Mouse (Mus musculus) forebrain, embryonic 10.5 days (tissue): Measurements from ENCODE around the gene Cdh23. TPM values are rescaled to one million over a fixed set of nuclear protein-coding genes. Genes with fewer than 3 reads are reported as not detected.
"Not testable (repeated sequence)": the region's sequence is repeated elsewhere in the genome, so short reads cannot be mapped to it uniquely, and the experiment has no call there.

ENCODE experiments used
- DNase-seq: peaks from one replicate; pipeline ENCODE4 v3.0.0-alpha.2; 2017; ENCODE audit warnings: low spot score; ENCODE audit errors: extremely low spot score
- H3K27ac ChIP-seq: fragments of 300-500 bp; sonication (generic); 2 replicates; pipeline ENCODE4 v1.5.1; 2016; ENCODE audit warnings: mild to moderate bottlenecking
- H3K27me3 ChIP-seq: fragments of 300-500 bp; sonication (generic); 2 replicates; pipeline ENCODE4 v1.6.1; 2016; ENCODE audit warnings: mild to moderate bottlenecking; ENCODE audit not compliant: poor library complexity, severe bottlenecking
- H3K36me3 ChIP-seq: fragments of 300-500 bp; sonication (generic); replicated peaks from 2 replicates; pipeline ENCODE4 v1.6.1; 2016; ENCODE audit warnings: mild to moderate bottlenecking, moderate library complexity
- H3K4me1 ChIP-seq: fragments of 300-500 bp; sonication (generic); 2 replicates; pipeline ENCODE4 v1.6.1; 2016
- H3K4me3 ChIP-seq: fragments of 300-500 bp; sonication (generic); 2 replicates; pipeline ENCODE4 v1.5.1; 2016; ENCODE audit warnings: mild to moderate bottlenecking, moderate library complexity
- H3K9me3 ChIP-seq: fragments of 300-500 bp; sonication (generic); 2 replicates; pipeline ENCODE4 v1.6.1; 2016; ENCODE audit warnings: mild to moderate bottlenecking, moderate library complexity
- WGBS: fragments of 180-500 bp; shearing (Covaris S2); methylation state at CpG from one replicate; pipeline ENCODE4 v1.1.7; 2016; 5-methylcytosine and 5-hydroxymethylcytosine counted together
- polyA plus RNA-seq: library from polyadenylated mRNA; unstranded; fragments of >200 nt; fragmentation: Nextera tagmentation; extraction: Ambion mirVana; gene quantifications from 2 replicates; pipeline ENCODE4 v1.2.1, GENCODE M21; 2016

The Cdh23 gene
- polyA plus RNA-seq, result 0.27 and 0.32 TPM in 2 replicates

DNA sequence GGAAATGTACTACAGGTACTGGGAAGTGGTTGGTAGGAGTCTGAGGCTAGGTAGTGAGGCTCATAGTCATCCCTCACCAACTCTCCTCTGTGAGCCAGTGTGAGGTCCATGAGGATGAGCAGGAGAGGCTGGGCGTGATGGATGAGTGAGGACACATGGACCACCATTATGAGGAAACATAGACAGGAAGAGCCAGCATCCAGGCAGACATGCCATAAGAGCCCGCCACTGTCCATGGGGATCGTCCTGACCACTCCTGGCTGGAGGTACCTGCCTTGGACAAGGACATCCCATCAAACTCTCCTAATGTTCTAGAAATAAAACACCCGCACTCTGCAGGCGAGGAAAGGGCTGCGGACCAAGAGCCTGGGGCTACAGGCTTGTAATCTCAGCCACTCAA lies at the start of gene Cdh23:
Gene Cdh23 (minus strand): TSS at position 101 of the 400 bp plus-strand sequence.
- Histone ChIP-seq H3K4me1 (0 out of 2 replicates have a peak, but pooled peaks cover 3% of the 10 kb centered on the region), H3K27me3 (peaks cover 26% of the 10 kb centered on the region), H3K36me3 (no peaks in the 10 kb centered on the region), H3K9me3 (no peaks in the 10 kb centered on the region), H3K27ac (no peak within 1 kb of the TSS), H3K4me3 (no peak within 1 kb of the TSS)
- no peak for DNase-seq
- WGBS, result 89% methylated on average over 6 of the region's 6 CpGs

DNA sequence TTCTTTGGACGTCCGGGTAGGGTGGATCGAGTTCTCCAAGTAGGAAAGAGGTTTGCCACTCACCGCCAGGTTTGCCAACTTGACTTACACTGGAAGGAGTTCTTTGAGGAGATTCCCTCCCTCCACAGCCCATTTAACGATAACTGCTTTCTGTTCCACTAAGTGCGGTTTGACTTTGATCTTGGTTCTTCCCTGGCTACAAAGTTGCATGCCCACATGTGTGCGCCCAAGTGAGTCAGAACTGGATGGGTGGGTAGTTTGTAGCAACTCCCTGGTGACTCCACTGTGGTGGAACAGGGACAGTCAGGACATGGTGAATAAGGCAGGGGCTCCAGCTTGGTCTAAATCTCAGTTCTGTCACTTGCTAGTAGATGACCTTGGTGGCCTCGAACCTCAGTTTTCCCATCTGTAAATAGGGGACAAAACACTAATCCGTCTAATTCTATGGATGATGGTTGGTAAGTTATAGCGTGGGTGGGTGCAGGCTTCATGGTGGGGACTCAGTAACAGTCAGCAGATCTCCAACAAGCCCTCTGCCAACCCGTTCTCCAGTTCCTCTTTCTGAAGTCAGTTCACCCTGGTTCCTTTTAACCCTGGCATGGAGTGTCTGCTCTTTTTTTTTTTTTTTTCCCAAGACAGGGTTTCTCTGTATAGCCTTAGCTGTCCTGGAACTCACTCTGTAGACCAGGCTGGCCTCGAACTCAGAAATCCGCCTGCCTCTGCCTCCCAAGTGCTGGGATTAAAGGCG lies 48.4 kb upstream of the Cdh23 start:
- no peak for DNase-seq
- Histone ChIP-seq H3K27ac (no peak overlapping the region), H3K27me3 (no peaks in the 10 kb centered on the region), H3K36me3 (no peaks in the 10 kb centered on the region), H3K9me3 (no peaks in the 10 kb centered on the region), H3K4me3 (no peak overlapping the region), H3K4me1 (peaks cover 4% of the 10 kb centered on the region; the same call in 1 of the 2 replicates)
- 93% methylated on average over 14 of the region's 14 CpGs for whole genome bisulfite sequencing

DNA sequence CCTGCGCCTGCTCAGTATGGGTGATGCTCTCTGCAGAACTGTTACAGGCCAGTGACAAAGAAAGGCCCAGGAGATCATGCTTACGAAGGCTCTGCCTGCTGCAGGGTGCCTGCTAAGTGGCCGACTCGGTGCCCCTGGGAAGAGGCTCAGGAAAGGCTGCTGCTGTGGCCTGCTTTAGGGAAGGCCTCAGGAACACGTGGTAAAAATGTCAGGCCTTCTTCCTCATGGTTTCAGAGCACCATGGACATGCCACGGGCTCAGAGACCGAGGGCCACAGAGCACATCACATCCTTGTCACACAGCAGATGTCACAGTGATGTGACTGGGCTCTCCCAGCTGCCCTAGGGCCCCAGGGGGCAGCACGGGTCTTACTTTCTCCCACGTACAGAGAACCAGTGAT lies 47.4 kb upstream of the Cdh23 start:
- Histone ChIP-seq H3K4me3 (no peak overlapping the region), H3K4me1 (peaks cover 4% of the 10 kb centered on the region; the same call in 1 of the 2 replicates), H3K36me3 (no peaks in the 10 kb centered on the region), H3K27me3 (no peaks in the 10 kb centered on the region), H3K27ac (no peak overlapping the region), H3K9me3 (no peaks in the 10 kb centered on the region)
- 68% methylated on average over 9 of the region's 9 CpGs for WGBS
- DNase-seq, result no peak

DNA sequence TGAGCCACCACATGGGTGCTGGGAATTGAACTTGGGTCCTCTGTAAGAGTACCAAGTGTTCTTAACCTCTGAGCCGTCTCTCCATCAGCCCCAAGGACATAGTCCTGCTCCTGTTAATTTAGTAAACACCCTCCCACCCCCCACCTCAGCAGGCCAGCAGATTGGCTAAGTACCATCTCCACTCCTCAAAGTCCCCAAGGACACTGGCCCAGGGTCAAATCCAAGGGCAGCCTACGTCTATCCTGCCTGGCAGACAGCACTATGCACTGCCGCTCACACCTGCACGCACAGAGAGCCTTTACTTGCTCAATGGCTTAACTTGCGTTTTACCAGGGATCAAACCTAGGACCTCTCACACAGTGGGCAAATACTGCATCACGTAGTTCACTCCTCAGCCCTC lies 46.7 kb upstream of the Cdh23 start:
- Histone ChIP-seq H3K4me3 (no peak overlapping the region), H3K36me3 (no peaks in the 10 kb centered on the region), H3K27me3 (no peaks in the 10 kb centered on the region), H3K9me3 (no peaks in the 10 kb centered on the region), H3K27ac (no peak overlapping the region), H3K4me1 (peaks cover 4% of the 10 kb centered on the region; the same call in 1 of the 2 replicates)
- DNase-seq, result no peak
- 80% methylated on average over 6 of the region's 6 CpGs for WGBS

DNA sequence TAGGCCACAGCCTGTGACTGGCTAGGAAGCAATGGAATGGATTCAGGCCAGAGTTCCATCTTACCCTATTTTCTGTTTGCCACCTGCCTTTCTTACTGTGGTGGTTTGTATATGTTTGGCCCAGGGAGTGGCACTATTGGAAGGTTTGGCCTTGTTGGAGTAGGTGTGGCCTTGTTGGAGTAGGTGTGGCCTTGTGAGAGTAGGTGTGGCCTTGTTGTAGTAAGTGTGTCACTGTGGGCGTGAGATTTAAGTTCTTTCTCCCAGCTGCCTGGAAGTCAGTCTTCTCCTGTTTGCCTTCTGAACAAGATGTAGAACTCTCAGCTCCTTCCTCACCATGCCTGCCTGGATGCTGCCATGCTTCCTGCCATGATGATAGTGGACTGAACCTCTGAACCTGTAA lies 46.0 kb upstream of the Cdh23 start:
- H3K4me1 ChIP-seq, H3K9me3 ChIP-seq, H3K4me3 ChIP-seq, H3K27me3 ChIP-seq, H3K36me3 ChIP-seq, DNase-seq, H3K27ac ChIP-seq: not testable (repeated sequence)
- WGBS, result 81% methylated on average over 1 of the region's 1 CpGs

DNA sequence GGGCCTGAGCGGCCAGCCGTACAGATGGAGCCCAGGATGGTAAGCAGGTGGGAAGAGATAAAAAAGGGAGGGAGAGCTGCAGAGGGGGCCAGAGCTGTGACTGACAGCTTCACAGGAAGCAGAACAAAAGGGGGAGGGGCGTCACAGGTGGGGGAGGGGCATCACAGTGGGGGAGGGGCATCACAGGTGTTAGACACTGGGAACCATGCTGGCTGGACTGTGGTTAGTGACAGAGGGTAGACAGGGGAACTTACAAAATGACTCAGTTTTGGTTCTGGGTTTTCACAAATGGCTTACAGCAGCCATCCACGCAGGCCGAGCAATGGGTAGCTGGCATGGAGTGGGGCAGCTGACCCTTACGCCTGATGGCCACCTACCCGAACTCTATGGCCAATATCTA lies 45.1 kb upstream of the Cdh23 start:
- peaks cover 4% of the 10 kb centered on the region; the same call in 1 of the 2 replicates for H3K4me1 ChIP-seq
- WGBS, result 85% methylated on average over 7 of the region's 7 CpGs
- H3K27me3 ChIP-seq, result no peaks in the 10 kb centered on the region
- H3K27ac ChIP-seq, result no peak overlapping the region
- no peak for DNase-seq
- no peaks in the 10 kb centered on the region for H3K9me3 ChIP-seq
- no peaks in the 10 kb centered on the region for H3K36me3 ChIP-seq
- H3K4me3 ChIP-seq, result no peak overlapping the region

- Histone ChIP-seq H3K27me3 (no peaks in the 10 kb centered on the region), H3K4me3 (no peak overlapping the region), H3K9me3 (no peaks in the 10 kb centered on the region), H3K36me3 (no peaks in the 10 kb centered on the region), H3K27ac (no peak overlapping the region), H3K4me1 (peaks cover 4% of the 10 kb centered on the region; the same call in 1 of the 2 replicates)
- WGBS, result 93% methylated on average over 4 of the region's 4 CpGs
- DNase-seq, result no peak
Measured at GRCm38 (mm10) chr10:60739619-60740363, 43.5 kb upstream of the Cdh23 start.

- H3K27ac ChIP-seq, result no peak overlapping the region
- DNase-seq, result no peak
- H3K4me1 ChIP-seq, result peaks cover 4% of the 10 kb centered on the region; the same call in 1 of the 2 replicates
- no peak overlapping the region for H3K4me3 ChIP-seq
- no peaks in the 10 kb centered on the region for H3K36me3 ChIP-seq
- WGBS, result 86% methylated on average over 8 of the region's 9 CpGs
- H3K9me3 ChIP-seq, result no peaks in the 10 kb centered on the region
- peaks cover 15% of the 10 kb centered on the region for H3K27me3 ChIP-seq
Measured at GRCm38 (mm10) chr10:60737886-60738640, 41.8 kb upstream of the Cdh23 start.

- H3K27ac ChIP-seq, result no peak overlapping the region
- peaks cover 23% of the 10 kb centered on the region for H3K27me3 ChIP-seq
- H3K4me3 ChIP-seq, result no peak overlapping the region
- H3K9me3 ChIP-seq, result no peaks in the 10 kb centered on the region
- no peak for DNase-seq
- H3K4me1 ChIP-seq, result peaks cover 9% of the 10 kb centered on the region
- 79% methylated on average over 11 of the region's 11 CpGs for WGBS
- no peaks in the 10 kb centered on the region for H3K36me3 ChIP-seq
Measured at GRCm38 (mm10) chr10:60737169-60737728, 41.0 kb upstream of the Cdh23 start.

GRCm38 (mm10) chr10:60735737-60736136 lies 39.4 kb upstream of the Cdh23 start:
- WGBS, result 91% methylated on average over 1 of the region's 1 CpGs
- no peak for DNase-seq
- Histone ChIP-seq H3K27me3 (peaks cover 37% of the 10 kb centered on the region), H3K36me3 (no peaks in the 10 kb centered on the region), H3K4me3 (no peak overlapping the region), H3K9me3 (no peaks in the 10 kb centered on the region), H3K27ac (no peak overlapping the region), H3K4me1 (peaks cover 17% of the 10 kb centered on the region)

GRCm38 (mm10) chr10:60733471-60733870 lies 37.2 kb upstream of the Cdh23 start:
- H3K9me3 ChIP-seq, result no peaks in the 10 kb centered on the region
- peaks cover 59% of the 10 kb centered on the region for H3K27me3 ChIP-seq
- no peak overlapping the region for H3K4me3 ChIP-seq
- WGBS, result 88% methylated on average over 8 of the region's 8 CpGs
- DNase-seq, result no peak
- H3K36me3 ChIP-seq, result no peaks in the 10 kb centered on the region; the same call in 1 of the 2 replicates
- H3K27ac ChIP-seq, result no peak overlapping the region
- peaks cover 17% of the 10 kb centered on the region for H3K4me1 ChIP-seq

- Histone ChIP-seq H3K27me3 (peaks cover 70% of the 10 kb centered on the region), H3K4me1 (peaks cover 17% of the 10 kb centered on the region), H3K4me3 (no peak overlapping the region), H3K36me3 (no peaks in the 10 kb centered on the region; the same call in 1 of the 2 replicates), H3K9me3 (no peaks in the 10 kb centered on the region), H3K27ac (peak overlapping the region; percentile 15; the same call in 1 of the 2 replicates)
- DNase-seq, result no peak
- 40% methylated on average over 2 of the region's 2 CpGs for WGBS
Measured at GRCm38 (mm10) chr10:60732397-60732861, 36.1 kb upstream of the Cdh23 start.
